Mouse (Mus musculus) heart, postnatal 0 days (tissue): ENCODE results near the gene Bcl2l1.

ENCODE experiments used
- CTCF ChIP-seq: IDR thresholded peaks from 2 replicates; pipeline ENCODE4 v1.5.1; 2016; ENCODE audit warnings: antibody characterized with exemption, control low read depth, low read depth
- EP300 ChIP-seq: IDR thresholded peaks from 2 replicates; pipeline ENCODE4 v1.6.1; 2016; ENCODE audit warnings: antibody characterized with exemption, low read depth

GRCm38 (mm10) chr2:152813232-152813631 is 18.3 kb downstream of the Bcl2l1 start:
- TF ChIP-seq CTCF (no peak), EP300 (no peak)
